Mouse (Mus musculus): ENCODE measurements at regions not wholly inside any gene's neighbourhood (a gene's known extent, or its start where the extent isn't known, plus 50 kb on each side); places are given as distances from the start of the nearest gene placed in this dataset.
A peak's percentile ranks its signal among the peaks of the same experiment; 100 is the strongest.
"Not testable (repeated sequence)": the region's sequence is repeated elsewhere in the genome, so short reads cannot be mapped to it uniquely, and the experiment has no call there.

DNA sequence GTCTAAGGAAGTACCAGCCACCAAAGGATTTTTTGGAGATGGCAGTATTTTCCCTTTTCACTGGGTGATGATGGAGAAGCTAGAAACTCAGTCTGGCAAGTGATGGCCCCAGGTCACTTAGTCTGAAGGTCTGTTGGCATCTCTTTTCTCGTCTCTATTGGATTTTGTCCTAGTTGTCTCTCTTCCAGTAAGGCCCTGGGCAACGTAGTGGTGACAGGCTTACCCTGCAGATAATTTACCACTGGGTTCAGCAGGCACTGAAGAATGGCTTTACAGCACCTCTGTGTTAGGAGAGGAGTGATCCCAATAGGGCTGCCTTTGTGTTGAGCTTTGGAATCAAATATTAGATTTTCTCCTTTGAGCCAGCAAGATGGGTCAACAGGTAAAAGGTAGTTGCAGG, 87.9 kb upstream of the 1110032F04Rik start:
- 14% methylated on average over 2 of the region's 2 CpGs for WGBS
- no peak overlapping the region for H3K27ac ChIP-seq (replicated peaks)
- ATAC-seq (ENCODE audit: low read depth) = no peak
- H3K4me3 ChIP-seq = no peak overlapping the region
- H3K9me3 ChIP-seq = no peaks in the 10 kb centered on the region
- H3K27me3 ChIP-seq = no peaks in the 10 kb centered on the region
- H3K36me3 ChIP-seq = no peaks in the 10 kb centered on the region
- H3K4me1 ChIP-seq (replicated peaks) = peaks cover 5% of the 10 kb centered on the region
- no peak overlapping the region for H3K4me2 ChIP-seq
- H3K9ac ChIP-seq = no peak overlapping the region

DNA sequence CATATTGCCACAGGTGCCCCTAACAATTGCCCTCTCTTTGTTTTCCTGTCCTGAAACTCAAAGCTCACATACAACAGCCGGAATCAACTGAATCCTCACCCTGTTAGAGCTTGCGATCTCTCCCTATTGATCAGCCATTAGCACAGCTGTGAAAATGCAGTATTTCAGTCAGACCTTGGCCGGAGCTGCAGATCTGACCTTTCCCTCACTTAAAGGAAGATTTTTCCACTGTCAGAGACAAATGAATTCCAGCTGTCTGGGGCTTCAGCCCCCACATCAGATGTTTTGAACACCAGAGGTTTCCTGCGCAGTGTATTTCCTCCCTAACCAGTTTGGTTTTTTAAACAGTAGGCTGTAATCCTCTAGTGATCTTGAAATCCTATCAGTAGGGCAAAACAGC, 87.0 kb upstream of the 1110032F04Rik start:
- no peak for ATAC-seq (ENCODE audit: low read depth)
- 46% methylated on average over 4 of the region's 4 CpGs for WGBS
- H3K27me3 ChIP-seq = no peaks in the 10 kb centered on the region

DNA sequence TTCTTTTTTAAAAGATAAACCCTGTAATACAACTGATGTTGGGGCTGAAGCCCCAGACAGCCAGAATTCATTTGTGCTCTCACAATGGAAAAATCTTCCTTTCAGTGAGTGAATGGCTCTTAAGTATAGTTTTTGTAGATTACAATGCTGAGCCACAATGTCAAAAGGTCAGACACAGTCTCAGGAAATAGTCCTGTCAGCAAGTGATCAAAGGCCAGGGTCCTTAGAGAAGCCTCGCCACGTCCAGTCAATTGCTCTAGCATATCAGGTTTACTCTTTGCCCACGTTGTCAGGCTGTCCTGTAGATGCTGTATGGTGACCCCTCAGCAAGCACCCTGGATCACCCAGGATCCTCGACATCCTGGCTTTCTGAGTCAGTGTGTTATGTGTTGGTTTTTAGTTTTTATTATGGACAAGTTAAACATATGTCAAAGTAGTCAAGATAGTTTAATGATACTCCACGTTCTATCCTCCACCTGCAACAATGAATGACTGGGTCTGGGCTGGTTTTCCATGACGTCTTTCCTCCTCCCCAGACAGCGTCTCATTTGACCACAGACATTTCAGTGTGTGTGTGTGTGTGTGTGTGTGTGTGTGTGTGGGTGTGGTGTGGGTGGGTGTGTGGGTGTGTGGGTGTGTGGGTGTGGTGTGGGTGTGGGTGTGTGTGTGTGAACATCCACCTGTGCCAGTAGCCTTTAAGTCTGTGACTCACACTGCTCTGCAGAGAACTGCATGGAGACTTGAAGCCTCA, 85.5 kb upstream of the 1110032F04Rik start:
- Histone ChIP-seq H3K4me2 (no peak overlapping the region), H3K9ac (no peak overlapping the region), H3K27me3 (no peaks in the 10 kb centered on the region), H3K4me1 (replicated peaks) (peaks cover 9% of the 10 kb centered on the region), H3K9me3 (no peaks in the 10 kb centered on the region), H3K27ac (replicated peaks) (no peak overlapping the region), H3K36me3 (no peaks in the 10 kb centered on the region), H3K4me3 (no peak overlapping the region)
- ATAC-seq (ENCODE audit: low read depth) = no peak
- WGBS = 46% methylated on average over 7 of the region's 7 CpGs

More for the DNA sequence above, 87.0 kb upstream of the 1110032F04Rik start:
- H3K27ac ChIP-seq (replicated peaks) = no peak overlapping the region
- H3K4me3 ChIP-seq = no peak overlapping the region
- peaks cover 5% of the 10 kb centered on the region for H3K4me1 ChIP-seq (replicated peaks)
- no peak overlapping the region for H3K4me2 ChIP-seq
- H3K9me3 ChIP-seq = no peaks in the 10 kb centered on the region
- no peaks in the 10 kb centered on the region for H3K36me3 ChIP-seq
- H3K9ac ChIP-seq = no peak overlapping the region

DNA sequence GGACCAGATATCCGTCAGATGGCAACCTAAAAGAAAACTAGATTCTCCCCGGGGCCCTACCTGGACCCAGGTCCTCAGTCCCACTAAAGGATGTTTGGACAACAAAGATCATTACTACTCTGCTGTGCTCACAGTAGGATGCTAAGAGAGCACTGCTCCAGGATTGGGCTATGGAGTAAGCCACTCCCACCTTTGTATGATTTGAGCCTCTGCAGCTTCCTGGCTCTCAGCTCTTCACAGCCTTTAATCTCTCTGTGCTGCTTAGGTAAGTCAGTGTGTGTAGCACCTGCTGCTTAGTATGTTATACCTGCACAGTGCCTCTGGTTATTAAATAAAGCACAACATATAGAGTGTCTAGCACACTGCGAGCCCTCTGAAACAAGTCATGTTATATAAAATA, 82.6 kb upstream of the 1110032F04Rik start:
- whole genome bisulfite sequencing = 89% methylated on average over 3 of the region's 3 CpGs
- ATAC-seq (ENCODE audit: low read depth) = no peak
- no peak overlapping the region for H3K27ac ChIP-seq (replicated peaks)
- no peaks in the 10 kb centered on the region for H3K27me3 ChIP-seq
- H3K4me2 ChIP-seq = no peak overlapping the region
- H3K9ac ChIP-seq = no peak overlapping the region
- no peaks in the 10 kb centered on the region for H3K36me3 ChIP-seq
- H3K4me3 ChIP-seq = no peak overlapping the region
- 0 out of 2 replicates have a peak, but pooled peaks cover 3% of the 10 kb centered on the region for H3K4me1 ChIP-seq (replicated peaks)
- H3K9me3 ChIP-seq = no peaks in the 10 kb centered on the region

DNA sequence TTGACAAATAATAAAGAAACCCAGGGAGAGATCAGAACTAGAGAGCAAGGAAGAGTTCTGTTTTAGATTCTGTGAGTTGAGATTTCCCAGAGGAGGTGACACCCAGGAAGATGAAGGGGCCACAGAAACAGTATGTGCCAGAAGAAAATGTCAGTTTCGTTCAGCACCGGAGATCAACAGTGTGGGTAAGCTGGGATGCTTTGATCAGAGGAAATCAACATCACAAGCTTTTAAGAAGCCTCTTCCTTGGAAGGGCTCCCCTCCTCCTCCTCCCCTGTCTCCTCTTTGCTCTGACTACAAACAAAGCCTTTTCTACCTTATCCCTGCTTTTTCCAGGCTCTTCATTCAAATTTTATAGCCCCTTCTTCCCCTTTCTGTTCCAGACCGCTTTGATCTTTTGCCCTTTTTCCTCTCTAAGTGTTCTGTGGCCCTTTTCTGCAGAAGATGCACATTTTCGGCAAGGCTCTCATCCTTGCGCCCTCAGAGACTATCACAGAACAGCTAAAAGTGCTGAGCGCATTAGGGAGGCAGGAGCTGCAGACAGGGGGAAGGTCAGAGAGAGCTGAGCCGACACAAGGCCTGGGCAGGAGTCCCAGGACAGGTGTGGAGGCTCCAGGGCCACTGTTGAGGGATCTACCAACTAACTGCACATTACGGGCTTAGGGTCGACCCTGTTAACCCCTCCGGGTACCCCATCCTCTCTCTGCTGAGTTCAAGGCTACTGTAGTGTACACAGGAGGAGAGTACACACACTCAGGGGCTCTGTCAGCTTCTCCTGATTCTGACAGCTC, 81.8 kb upstream of the 1110032F04Rik start:
- no peak overlapping the region for H3K4me3 ChIP-seq
- no peaks in the 10 kb centered on the region for H3K36me3 ChIP-seq
- no peaks in the 10 kb centered on the region for H3K27me3 ChIP-seq
- no peak overlapping the region for H3K4me2 ChIP-seq
- ATAC-seq (ENCODE audit: low read depth) = no peak
- WGBS = 19% methylated on average over 10 of the region's 10 CpGs
- H3K9ac ChIP-seq = no peak overlapping the region
- 0 out of 2 replicates have a peak, but pooled peaks cover 3% of the 10 kb centered on the region for H3K4me1 ChIP-seq (replicated peaks)
- H3K9me3 ChIP-seq = no peaks in the 10 kb centered on the region
- H3K27ac ChIP-seq (replicated peaks) = no peak overlapping the region

DNA sequence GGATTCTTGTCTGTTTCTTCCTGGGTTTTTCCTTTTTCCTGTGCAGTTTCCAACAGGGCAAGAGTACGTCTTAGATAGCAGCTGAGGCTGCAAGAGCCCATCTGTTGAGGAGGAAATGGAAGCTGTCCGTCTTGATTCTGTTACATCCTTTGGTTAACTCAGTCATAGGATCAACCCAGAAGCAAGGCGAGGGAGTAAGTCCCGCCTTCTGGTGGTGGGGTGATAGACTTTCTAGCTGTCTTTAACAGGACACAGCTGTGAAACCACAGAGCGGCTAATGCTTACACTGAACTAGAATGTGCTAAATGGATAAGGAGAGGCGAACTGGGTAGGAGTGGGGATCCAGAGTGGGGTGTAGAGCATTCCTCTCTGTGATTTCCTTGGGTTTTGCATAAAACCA, 79.9 kb upstream of the 1110032F04Rik start:
- no peak overlapping the region for H3K4me2 ChIP-seq
- ATAC-seq (ENCODE audit: low read depth) = no peak
- H3K36me3 ChIP-seq = no peaks in the 10 kb centered on the region
- no peaks in the 10 kb centered on the region for H3K9me3 ChIP-seq
- H3K4me1 ChIP-seq (replicated peaks) = peaks cover 13% of the 10 kb centered on the region
- no peak overlapping the region for H3K4me3 ChIP-seq
- H3K27me3 ChIP-seq = no peaks in the 10 kb centered on the region
- no peak overlapping the region for H3K27ac ChIP-seq (replicated peaks)
- WGBS = 87% methylated on average over 6 of the region's 6 CpGs
- no peak overlapping the region for H3K9ac ChIP-seq

DNA sequence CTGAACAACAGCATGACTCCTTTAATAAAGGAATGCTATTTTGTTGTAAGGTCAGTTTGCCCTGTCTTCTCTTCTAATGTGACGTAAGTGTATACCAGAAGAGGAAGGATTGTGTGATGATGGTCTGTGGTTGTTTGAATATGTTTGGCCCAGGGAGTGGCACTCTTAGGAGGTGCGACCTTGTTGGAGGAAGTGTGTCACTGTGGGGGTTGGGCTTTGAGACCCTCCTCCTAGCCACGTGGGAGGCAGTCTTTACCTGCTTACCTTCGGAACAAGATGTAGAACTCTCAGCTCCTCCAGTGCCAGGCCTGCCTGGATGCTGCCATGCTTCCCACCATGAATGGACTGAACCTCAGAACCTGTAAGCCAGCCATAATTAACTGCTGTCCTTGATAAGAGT, 78.9 kb upstream of the 1110032F04Rik start:
- no peak overlapping the region for H3K27ac ChIP-seq (replicated peaks)
- WGBS = 94% methylated on average over 4 of the region's 4 CpGs
- no peaks in the 10 kb centered on the region for H3K9me3 ChIP-seq
- H3K27me3 ChIP-seq = no peaks in the 10 kb centered on the region
- H3K9ac ChIP-seq = no peak overlapping the region
- H3K4me3 ChIP-seq = no peak overlapping the region
- no peaks in the 10 kb centered on the region for H3K36me3 ChIP-seq
- H3K4me2 ChIP-seq = no peak overlapping the region
- H3K4me1 ChIP-seq (replicated peaks) = peaks cover 15% of the 10 kb centered on the region
- ATAC-seq (ENCODE audit: low read depth) = no peak

DNA sequence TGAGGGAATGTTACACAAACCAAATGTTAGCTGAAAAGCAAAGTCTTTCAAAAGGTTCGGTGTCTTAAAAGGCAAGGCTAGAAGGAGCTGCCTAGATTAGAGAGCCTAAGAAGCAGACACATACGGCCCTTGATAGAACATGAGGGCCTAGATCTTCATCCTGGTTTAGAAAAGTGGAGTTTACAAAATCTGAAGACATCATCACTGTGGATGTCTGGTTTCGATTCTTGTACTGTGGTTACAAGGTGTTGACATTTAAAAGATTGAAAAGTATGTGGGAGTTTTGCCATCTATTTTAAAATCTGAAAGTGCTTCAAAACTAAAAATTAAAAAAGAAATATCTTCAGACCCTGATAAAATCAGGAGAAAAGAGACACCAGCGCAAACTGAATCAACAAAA, 76.5 kb upstream of the 1110032F04Rik start:
- H3K9ac ChIP-seq = no peak overlapping the region
- H3K9me3 ChIP-seq = no peaks in the 10 kb centered on the region
- no peak overlapping the region for H3K4me3 ChIP-seq
- H3K27ac ChIP-seq (replicated peaks) = no peak overlapping the region
- H3K27me3 ChIP-seq = no peaks in the 10 kb centered on the region
- WGBS = 93% methylated on average over 4 of the region's 4 CpGs
- no peak for ATAC-seq (ENCODE audit: low read depth)
- H3K36me3 ChIP-seq = no peaks in the 10 kb centered on the region
- no peak overlapping the region for H3K4me2 ChIP-seq
- peaks cover 11% of the 10 kb centered on the region for H3K4me1 ChIP-seq (replicated peaks)

DNA sequence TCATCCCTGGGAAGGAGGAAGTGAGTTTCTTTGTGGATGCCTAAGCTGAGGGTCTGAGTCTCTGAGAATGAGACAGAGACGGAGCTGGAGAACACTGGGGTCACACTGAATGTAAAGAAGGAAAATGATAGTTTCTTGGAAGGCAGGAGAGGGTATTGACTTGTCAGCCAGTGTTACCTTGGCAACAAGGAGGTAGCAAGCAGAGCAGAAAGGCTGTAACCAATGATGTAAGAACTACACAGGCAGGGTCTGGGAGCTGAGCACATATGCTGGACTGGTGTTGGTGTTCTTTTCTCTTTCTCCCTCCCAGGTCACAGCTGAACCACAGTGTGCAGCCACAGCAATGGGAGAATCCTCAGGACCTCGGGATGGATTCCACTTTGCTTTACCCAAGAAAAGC, 75.5 kb upstream of the 1110032F04Rik start:
- ATAC-seq (ENCODE audit: low read depth) = peak; percentile 87
- Histone ChIP-seq H3K36me3 (no peaks in the 10 kb centered on the region), H3K9me3 (no peaks in the 10 kb centered on the region), H3K9ac (0 out of 2 replicates have a peak overlapping the region, but pooled peaks have one; percentile 9), H3K27me3 (no peaks in the 10 kb centered on the region), H3K27ac (replicated peaks) (peak overlapping the region; percentile 54; the same call in 1 of the 2 replicates), H3K4me2 (no peak overlapping the region), H3K4me3 (no peak overlapping the region), H3K4me1 (replicated peaks) (peaks cover 11% of the 10 kb centered on the region)
- WGBS = 42% methylated on average over 2 of the region's 2 CpGs

DNA sequence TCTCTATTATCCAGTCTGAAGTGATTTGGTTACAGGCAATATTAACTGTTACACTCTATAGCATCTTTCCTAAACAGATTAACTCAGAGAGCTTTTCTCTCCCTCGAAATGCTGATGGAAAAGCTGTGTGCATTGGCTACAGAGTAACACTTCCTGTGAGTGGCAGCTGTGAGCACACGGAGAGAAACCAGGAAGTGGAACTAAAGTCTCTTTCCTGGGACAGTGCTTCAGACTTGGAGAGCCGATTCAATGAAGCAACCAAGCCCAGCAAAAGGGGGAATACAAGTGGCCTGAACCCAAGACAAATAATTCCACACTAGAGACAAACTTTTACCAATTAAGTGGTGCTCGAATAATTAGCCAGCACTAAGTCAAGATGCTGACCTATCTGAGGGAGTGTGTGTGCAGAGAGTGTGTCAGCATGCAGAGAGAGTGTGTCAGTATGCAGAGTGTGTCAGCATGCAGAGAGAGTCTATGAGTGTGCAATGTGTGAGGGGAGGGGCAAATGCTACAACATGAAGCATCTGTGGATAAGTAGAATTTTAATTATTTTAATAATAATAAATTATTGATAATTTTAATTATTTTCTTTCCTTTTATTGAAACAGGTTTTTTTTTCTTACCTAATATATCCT, 74.9 kb upstream of the 1110032F04Rik start:
- Histone ChIP-seq H3K4me3 (no peak overlapping the region), H3K9me3 (no peaks in the 10 kb centered on the region), H3K27ac (replicated peaks) (peak overlapping the region; percentile 54; the same call in 1 of the 2 replicates), H3K9ac (0 out of 2 replicates have a peak overlapping the region, but pooled peaks have one; percentile 9), H3K4me2 (no peak overlapping the region), H3K4me1 (replicated peaks) (peaks cover 11% of the 10 kb centered on the region), H3K27me3 (no peaks in the 10 kb centered on the region), H3K36me3 (no peaks in the 10 kb centered on the region)
- 58% methylated on average over 4 of the region's 4 CpGs for WGBS
- ATAC-seq (ENCODE audit: low read depth) = 0 out of 2 replicates have a peak, but pooled peaks have one; percentile 47

DNA sequence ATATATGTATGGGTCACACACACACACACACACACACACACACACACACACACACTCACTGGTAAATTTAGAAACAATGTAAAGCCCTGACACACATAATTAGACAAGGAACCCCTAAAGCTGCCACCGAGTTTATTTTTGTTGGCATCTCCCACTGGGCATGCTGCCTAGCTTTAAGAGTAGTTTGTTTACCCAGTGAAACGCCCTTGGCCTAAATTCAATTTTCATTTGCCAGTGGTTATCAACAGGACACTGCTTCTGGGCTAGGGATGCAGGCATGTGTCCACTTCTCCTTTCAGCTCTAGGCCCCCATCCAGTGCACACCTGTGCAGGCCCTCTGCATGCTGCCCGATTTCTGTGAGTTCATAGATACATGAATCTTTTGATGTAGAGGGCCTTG, 73.7 kb upstream of the 1110032F04Rik start:
- no peak for ATAC-seq (ENCODE audit: low read depth)
- Histone ChIP-seq H3K4me1 (replicated peaks) (peaks cover 11% of the 10 kb centered on the region), H3K4me2 (no peak overlapping the region), H3K9ac (no peak overlapping the region), H3K27ac (replicated peaks) (no peak overlapping the region), H3K36me3 (no peaks in the 10 kb centered on the region), H3K9me3 (peaks cover 2% of the 10 kb centered on the region; the same call in 1 of the 2 replicates), H3K27me3 (no peaks in the 10 kb centered on the region), H3K4me3 (no peak overlapping the region)
- WGBS = 66% methylated on average over 3 of the region's 3 CpGs

DNA sequence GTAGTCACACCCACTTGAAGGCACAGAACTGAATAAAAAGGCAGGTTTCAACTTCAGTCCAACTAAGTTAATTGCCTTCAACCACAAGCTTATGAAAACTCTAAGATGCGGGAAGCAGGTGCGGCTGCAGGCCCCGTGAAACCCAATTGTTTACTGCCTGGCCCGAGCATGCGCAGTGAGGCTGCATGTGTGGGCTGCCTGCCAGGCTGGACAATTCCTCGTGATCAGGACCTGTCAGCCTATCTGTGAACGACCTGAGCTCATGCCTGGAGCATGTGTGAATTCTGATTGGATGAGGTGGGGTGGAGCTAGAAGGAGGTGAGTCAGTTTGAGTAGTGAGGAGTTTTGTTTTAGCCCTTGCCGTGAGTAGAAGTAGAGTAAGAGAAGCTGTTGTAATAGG, 71.0 kb upstream of the 1110032F04Rik start:
- H3K36me3 ChIP-seq; H3K4me3 ChIP-seq; H3K9me3 ChIP-seq; ATAC-seq (ENCODE audit: low read depth); H3K27me3 ChIP-seq; H3K9ac ChIP-seq; H3K4me2 ChIP-seq; H3K27ac ChIP-seq (replicated peaks): not testable (repeated sequence)
- peaks cover 11% of the 10 kb centered on the region for H3K4me1 ChIP-seq (replicated peaks)
- 81% methylated on average over 8 of the region's 8 CpGs for WGBS
